Mouse (Mus musculus) forebrain, embryonic 14.5 days (tissue): Measurements from ENCODE around the gene Snx29. TPM values are rescaled to one million over a fixed set of nuclear protein-coding genes. Genes with fewer than 3 reads are reported as not detected.

Experiments
- ATAC-seq: fragments of 200-750 bp; cut with Nextera tagmentation; 2 replicates; pipeline ENCODE4 v1.8.0; 2017; ENCODE audit warnings: mild to moderate bottlenecking, moderate library complexity
- DNase-seq: peaks from one replicate; pipeline ENCODE4 v3.0.0-alpha.2; 2015; ENCODE audit warnings: low spot score
- H3K27ac ChIP-seq: fragments of 300-500 bp; sonication (generic); 2 replicates; pipeline ENCODE4 v1.5.1; 2014; ENCODE audit warnings: low read depth, mild to moderate bottlenecking, control low read depth, low read length, moderate library complexity
- H3K27me3 ChIP-seq: fragments of 300-500 bp; sonication (generic); replicated peaks from 2 replicates; pipeline ENCODE4 v1.6.1; 2014; ENCODE audit warnings: low read length, control low read depth, mixed read lengths; ENCODE audit not compliant: control insufficient read depth, insufficient read depth
- H3K36me3 ChIP-seq: fragments of 300-500 bp; sonication (generic); 2 replicates; pipeline ENCODE4 v1.6.1; 2014; ENCODE audit warnings: low read length, control low read depth; ENCODE audit not compliant: control insufficient read depth, insufficient read depth
- H3K4me1 ChIP-seq: fragments of 300-500 bp; sonication (generic); 2 replicates; pipeline ENCODE4 v1.6.1; 2014; ENCODE audit warnings: antibody characterized with exemption, low read length, control low read depth; ENCODE audit not compliant: control insufficient read depth, insufficient read depth
- H3K4me2 ChIP-seq: fragments of 300-500 bp; sonication (generic); 2 replicates; pipeline ENCODE4 v1.6.1; 2014; ENCODE audit warnings: mild to moderate bottlenecking, control low read depth, low read length
- H3K4me3 ChIP-seq: fragments of 300-500 bp; sonication (generic); 2 replicates; pipeline ENCODE4 v1.5.1; 2014; ENCODE audit warnings: low read depth, low read length, control low read depth
- H3K9ac ChIP-seq: fragments of 300-500 bp; sonication (generic); 2 replicates; pipeline ENCODE4 v1.6.1; 2014; ENCODE audit warnings: mild to moderate bottlenecking, low read length, control low read depth, moderate library complexity
- H3K9me3 ChIP-seq: fragments of 300-500 bp; sonication (generic); replicated peaks from 2 replicates; pipeline ENCODE4 v1.6.1; 2016; ENCODE audit warnings: low read length, control low read depth, mixed read lengths; ENCODE audit not compliant: control insufficient read depth
- WGBS: fragments of 180-500 bp; shearing (Covaris S2); extraction: QIAGEN DNeasy Blood & Tissue Kit; methylation state at CpG from one replicate; pipeline ENCODE4 v1.1.7; 2014; 5-methylcytosine and 5-hydroxymethylcytosine counted together
- polyA plus RNA-seq: library from polyadenylated mRNA; unstranded; fragments of >200 nt; fragmentation: Nextera tagmentation; extraction: Ambion mirVana; gene quantifications from 2 replicates; pipeline ENCODE4 v1.2.1, GENCODE M21; 2014

Gene Snx29
- polyA plus RNA-seq, 1 experiment from 2014 or later: 3.8 TPM

DNA sequence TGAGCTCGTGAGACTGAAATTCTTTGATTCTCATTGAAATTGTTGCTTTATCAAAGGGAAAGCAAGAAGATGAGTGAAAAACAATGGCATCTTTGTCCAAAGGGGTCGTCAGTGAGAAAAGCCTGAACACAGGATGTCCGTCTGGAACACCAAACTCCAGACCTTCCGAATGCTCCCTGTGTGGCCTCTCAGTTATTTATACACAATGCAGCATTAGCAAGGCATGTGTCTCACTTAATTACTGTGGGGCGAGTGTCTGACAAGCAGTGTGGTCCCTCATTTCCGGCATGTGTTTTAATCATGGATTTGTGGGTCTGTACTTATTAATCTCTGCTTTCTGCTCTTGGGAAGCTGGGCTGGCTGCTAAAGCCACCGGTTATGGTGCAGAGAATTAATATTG lies 275.1 kb downstream of the Snx29 start:
- DNase-seq: no peak

DNA sequence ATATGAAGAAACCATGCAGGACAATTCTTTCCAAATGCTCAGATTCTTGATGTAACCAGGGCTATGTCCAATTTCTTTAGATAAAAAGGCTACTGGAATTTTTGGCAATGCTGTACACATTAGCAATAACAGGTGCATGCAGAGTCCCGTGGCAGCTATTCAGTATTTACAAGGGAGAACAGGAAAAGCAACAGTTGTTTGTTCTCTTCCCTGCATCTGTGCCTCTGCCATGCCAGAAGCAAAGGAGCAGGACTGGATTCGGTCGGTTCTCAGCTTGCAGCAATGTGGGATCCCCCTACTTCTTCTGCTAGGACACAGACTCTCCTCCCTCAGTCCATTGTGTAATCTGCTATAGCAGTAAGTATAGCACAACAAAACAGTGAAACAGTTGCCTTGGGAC lies 276.8 kb downstream of the Snx29 start:
- no peak overlapping the region for H3K4me2 ChIP-seq
- H3K9ac ChIP-seq: no peak overlapping the region
- H3K4me3 ChIP-seq: no peak overlapping the region
- H3K27me3 ChIP-seq: no peaks in the 10 kb centered on the region
- no peak overlapping the region for H3K27ac ChIP-seq
- WGBS: 83% methylated on average over 3 of the region's 3 CpGs
- no peaks in the 10 kb centered on the region for H3K4me1 ChIP-seq
- ATAC-seq (no peak), DNase-seq (no peak)
- H3K36me3 ChIP-seq: no peaks in the 10 kb centered on the region
- H3K9me3 ChIP-seq: no peaks in the 10 kb centered on the region

More for the DNA sequence above, 275.1 kb downstream of the Snx29 start:
- Histone ChIP-seq H3K36me3 (no peaks in the 10 kb centered on the region), H3K9me3 (no peaks in the 10 kb centered on the region), H3K9ac (no peak overlapping the region), H3K4me1 (no peaks in the 10 kb centered on the region), H3K27ac (no peak overlapping the region), H3K4me2 (no peak overlapping the region), H3K27me3 (no peaks in the 10 kb centered on the region), H3K4me3 (no peak overlapping the region)
- WGBS: 27% methylated on average over 7 of the region's 7 CpGs
- no peak for ATAC-seq

DNA sequence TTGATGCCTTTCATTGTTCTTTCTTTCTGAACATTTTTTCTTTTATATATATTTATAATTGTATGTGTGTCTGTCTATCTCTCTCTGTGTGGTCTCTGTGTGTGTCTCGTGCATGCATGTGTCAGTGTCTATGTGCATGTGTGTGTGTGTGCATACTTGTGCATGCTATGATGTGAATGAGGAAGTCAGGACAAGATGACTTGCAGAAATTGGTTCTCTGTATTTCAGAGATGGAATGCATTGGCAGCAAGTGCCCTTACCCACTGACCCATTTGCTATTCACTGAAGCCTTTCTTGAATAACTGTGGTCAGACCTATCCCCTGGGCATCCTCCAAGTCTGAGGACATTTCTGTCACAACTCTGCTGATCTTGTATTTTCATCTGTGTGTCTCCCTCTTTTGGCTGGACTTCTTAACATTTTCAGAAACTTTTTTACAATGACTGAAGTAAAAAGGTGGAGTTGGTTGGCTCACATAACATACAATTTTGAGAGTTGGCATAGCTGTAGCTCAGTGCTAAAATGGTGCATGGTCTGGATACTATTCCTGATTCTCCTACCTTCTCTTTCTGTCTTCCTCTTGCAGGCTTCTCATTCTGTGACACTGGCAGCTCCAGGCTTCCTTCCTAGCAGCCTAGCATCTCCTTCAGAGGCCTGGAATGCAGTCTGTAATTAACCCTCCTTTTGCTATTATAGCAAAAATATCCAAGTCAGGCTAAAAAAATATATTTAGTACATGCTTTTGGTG lies 278.8 kb downstream of the Snx29 start:
- H3K9me3 ChIP-seq: no peaks in the 10 kb centered on the region
- H3K9ac ChIP-seq: no peak overlapping the region
- no peak for DNase-seq
- H3K27ac ChIP-seq: no peak overlapping the region
- 90% methylated on average over 1 of the region's 1 CpGs for WGBS
- no peak for ATAC-seq
- no peaks in the 10 kb centered on the region for H3K27me3 ChIP-seq
- H3K4me3 ChIP-seq: no peak overlapping the region
- H3K4me2 ChIP-seq: no peak overlapping the region
- no peaks in the 10 kb centered on the region for H3K4me1 ChIP-seq
- no peaks in the 10 kb centered on the region for H3K36me3 ChIP-seq

DNA sequence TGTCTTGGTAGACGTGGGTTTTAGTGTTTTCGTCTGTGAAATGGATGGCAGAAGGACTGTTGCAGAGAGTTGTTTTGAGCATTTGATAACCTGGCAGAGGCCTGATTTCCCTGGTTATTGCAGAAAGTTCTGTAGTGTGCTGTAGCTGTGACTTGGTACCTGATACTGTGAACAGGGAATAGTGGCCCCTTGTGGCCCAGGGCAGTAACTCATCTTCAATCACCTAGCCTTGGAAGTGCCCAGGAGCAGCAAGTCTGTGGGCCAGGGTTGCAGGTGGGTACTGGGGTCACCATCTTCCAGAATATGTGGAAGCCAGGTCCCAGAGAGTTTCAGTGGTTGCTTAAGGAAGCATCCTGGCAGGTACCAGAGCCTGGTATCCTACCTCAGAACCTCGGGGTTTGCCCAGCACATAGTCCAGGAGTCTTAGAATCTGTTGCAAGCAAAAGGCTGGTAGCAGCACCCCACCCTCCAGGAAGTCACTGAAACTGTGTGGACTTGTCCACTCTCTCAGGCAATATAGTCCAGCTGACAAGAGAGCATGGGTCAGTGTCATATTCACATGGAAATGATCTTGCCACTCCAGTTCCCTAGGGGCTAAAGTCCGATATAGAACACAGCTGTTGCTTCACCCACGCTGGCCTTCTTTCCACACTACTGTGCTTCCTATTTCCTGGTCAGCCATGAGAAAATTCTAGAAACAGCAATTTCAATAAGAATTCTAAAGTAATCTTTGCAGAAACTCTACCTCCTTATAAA lies 281.1 kb downstream of the Snx29 start:
- no peaks in the 10 kb centered on the region for H3K36me3 ChIP-seq
- H3K4me1 ChIP-seq: no peaks in the 10 kb centered on the region
- no peak overlapping the region for H3K4me3 ChIP-seq
- H3K27ac ChIP-seq: no peak overlapping the region
- WGBS: 81% methylated on average over 5 of the region's 5 CpGs
- DNase-seq (no peak), ATAC-seq (no peak)
- no peaks in the 10 kb centered on the region for H3K9me3 ChIP-seq
- no peak overlapping the region for H3K9ac ChIP-seq
- no peak overlapping the region for H3K4me2 ChIP-seq
- no peaks in the 10 kb centered on the region for H3K27me3 ChIP-seq

DNA sequence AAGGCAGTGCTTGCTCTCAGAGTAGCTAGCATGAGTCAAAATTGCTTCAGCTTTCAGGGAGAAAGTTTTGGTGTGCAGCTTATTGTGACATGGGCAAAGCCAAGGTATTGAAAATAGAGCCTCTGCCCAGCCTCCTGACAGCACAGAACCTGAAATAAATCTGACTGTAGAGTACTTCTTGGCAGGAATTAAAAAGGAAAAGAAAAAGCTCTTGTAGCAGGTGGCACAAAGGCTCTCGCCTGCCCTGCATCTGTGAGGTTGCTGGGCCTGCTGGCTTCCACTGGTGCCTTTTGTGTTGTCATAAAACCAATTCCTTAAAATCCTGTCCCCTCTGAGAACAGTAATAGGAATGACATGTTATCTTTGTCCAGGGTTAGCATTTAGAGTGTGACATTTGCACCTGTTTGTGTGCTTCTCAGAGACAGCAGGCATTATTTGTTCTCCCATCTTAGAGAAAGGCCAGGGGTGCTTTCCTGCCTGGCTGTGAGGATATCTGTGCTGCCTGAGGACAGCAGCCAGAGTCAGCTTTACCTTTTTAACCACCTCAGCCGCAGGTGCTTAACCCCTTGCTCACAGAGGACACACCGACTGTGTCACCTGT lies 289.9 kb downstream of the Snx29 start:
- DNase-seq (no peak), ATAC-seq (no peak)
- Histone ChIP-seq H3K4me1 (no peaks in the 10 kb centered on the region), H3K9ac (no peak overlapping the region), H3K4me2 (no peak overlapping the region), H3K9me3 (peaks cover 6% of the 10 kb centered on the region; the same call in 1 of the 2 replicates), H3K4me3 (no peak overlapping the region), H3K27me3 (no peaks in the 10 kb centered on the region), H3K36me3 (no peaks in the 10 kb centered on the region), H3K27ac (no peak overlapping the region)
- WGBS: 82% methylated on average over 3 of the region's 3 CpGs

DNA sequence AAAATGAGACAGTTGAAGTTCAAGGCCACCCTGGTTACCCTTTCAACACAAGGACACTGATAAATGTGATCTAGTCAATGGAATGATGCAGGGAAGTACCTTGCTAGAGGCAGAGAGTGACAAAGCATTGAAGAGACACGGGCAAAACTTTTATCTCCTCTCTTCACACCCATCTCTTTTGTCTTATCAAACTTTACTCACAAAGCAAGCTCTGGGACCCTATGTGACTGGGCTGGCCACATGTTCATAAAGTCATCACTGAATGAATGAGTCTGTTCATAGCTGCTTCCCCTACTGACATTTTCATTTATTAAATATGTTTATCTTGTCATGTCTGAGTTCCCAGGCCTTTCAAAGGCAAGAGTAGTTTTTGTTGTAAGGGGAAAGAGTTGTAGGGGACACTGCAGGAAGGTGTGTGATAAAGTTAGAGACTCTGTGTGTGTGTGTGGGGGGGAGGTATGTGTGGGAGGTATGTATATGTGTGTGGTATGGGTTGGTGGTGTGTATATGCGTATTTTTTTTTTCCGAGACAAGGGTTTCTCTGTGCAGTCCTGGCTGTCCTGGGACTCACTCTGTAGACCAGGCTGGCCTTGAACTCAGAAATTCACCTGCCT lies 291.8 kb downstream of the Snx29 start:
- WGBS: 88% methylated on average over 3 of the region's 3 CpGs
- H3K36me3 ChIP-seq: no peaks in the 10 kb centered on the region
- no peak overlapping the region for H3K4me3 ChIP-seq
- H3K27me3 ChIP-seq: no peaks in the 10 kb centered on the region
- peaks cover 6% of the 10 kb centered on the region; the same call in 1 of the 2 replicates for H3K9me3 ChIP-seq
- no peak overlapping the region for H3K9ac ChIP-seq
- DNase-seq (no peak), ATAC-seq (no peak)
- H3K4me2 ChIP-seq: no peak overlapping the region
- no peak overlapping the region for H3K27ac ChIP-seq
- no peaks in the 10 kb centered on the region for H3K4me1 ChIP-seq

DNA sequence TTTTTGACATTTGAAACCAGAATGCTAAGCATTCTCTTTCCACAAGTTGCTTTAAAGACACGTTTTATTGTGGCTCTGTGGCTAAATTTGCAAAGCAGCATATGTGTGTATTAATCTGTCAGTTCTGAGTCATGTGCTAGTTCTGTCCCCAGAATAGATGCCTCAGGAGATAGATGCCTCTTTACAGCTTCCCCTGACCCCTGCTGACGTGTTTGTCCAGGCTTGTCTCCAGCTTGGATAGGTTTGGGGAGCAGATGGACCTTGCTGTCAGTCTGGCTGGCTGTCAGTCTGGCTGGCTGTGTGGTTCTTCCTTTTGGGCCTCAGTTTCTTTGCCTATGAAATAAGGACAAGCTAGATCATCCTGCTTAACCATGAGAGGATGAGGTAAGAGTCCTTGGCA lies 292.9 kb downstream of the Snx29 start:
- no peak for ATAC-seq
- Histone ChIP-seq H3K4me2 (no peak overlapping the region), H3K27ac (no peak overlapping the region), H3K27me3 (no peaks in the 10 kb centered on the region), H3K9me3 (peaks cover 6% of the 10 kb centered on the region; the same call in 1 of the 2 replicates), H3K36me3 (no peaks in the 10 kb centered on the region), H3K9ac (no peak overlapping the region), H3K4me1 (no peaks in the 10 kb centered on the region), H3K4me3 (no peak overlapping the region)
- WGBS: 68% methylated on average over 2 of the region's 2 CpGs
- no peak for DNase-seq

DNA sequence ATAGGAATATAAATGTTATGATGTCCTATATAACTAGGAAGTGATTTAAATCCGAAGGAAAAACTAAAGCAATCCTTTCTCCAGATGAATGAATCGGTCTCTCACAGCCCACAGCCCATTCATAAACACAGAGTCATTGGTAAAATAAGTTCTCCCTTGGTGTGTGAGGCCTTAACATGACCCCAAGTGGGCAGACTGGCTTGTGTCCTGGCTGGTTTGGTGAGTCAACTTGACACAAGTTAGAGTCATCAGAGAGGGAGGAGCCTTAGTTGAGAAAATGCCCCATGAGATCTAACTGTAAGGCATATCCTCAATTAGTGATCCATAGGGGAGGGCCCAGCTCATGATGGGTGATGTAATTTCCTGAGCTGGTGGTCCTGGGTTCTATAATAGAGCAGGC lies 297.2 kb downstream of the Snx29 start:
- H3K36me3 ChIP-seq: no peaks in the 10 kb centered on the region
- H3K4me1 ChIP-seq: no peaks in the 10 kb centered on the region
- peaks cover 6% of the 10 kb centered on the region; the same call in 1 of the 2 replicates for H3K9me3 ChIP-seq
- 89% methylated on average over 2 of the region's 2 CpGs for WGBS
- H3K27ac ChIP-seq: no peak overlapping the region
- DNase-seq (no peak), ATAC-seq (no peak)
- H3K4me2 ChIP-seq: no peak overlapping the region
- H3K9ac ChIP-seq: no peak overlapping the region
- no peaks in the 10 kb centered on the region for H3K27me3 ChIP-seq
- no peak overlapping the region for H3K4me3 ChIP-seq
